Mouse (Mus musculus) hindbrain, embryonic 11.5 days (tissue): ENCODE data around the gene Lhfp. TPM values are rescaled to one million over a fixed set of nuclear protein-coding genes. Genes with fewer than 3 reads are reported as not detected.

ENCODE experiments used
- ATAC-seq: fragments of 200-750 bp; cut with Nextera tagmentation; 2 replicates; pipeline ENCODE4 v1.8.0; 2017; ENCODE audit warnings: mild to moderate bottlenecking, moderate TSS enrichment, moderate library complexity; ENCODE audit not compliant: low FRiP score
- DNase-seq: peaks from one replicate; pipeline ENCODE4 v3.0.0-alpha.2; 2015; ENCODE audit warnings: low spot score
- H3K27ac ChIP-seq: fragments of 300-500 bp; sonication (generic); 2 replicates; pipeline ENCODE4 v1.5.1; 2014; ENCODE audit warnings: mild to moderate bottlenecking, low read depth, low read length
- H3K27me3 ChIP-seq: fragments of 300-500 bp; sonication (generic); 2 replicates; pipeline ENCODE4 v1.6.1; 2014; ENCODE audit warnings: mild to moderate bottlenecking, low read length, moderate library complexity, mixed read lengths; ENCODE audit not compliant: control insufficient read depth, insufficient read depth
- H3K36me3 ChIP-seq: fragments of 300-500 bp; sonication (generic); 2 replicates; pipeline ENCODE4 v1.6.1; 2014; ENCODE audit warnings: mild to moderate bottlenecking, low read length, moderate library complexity, mixed read lengths; ENCODE audit not compliant: control insufficient read depth, insufficient read depth
- H3K4me1 ChIP-seq: fragments of 300-500 bp; sonication (generic); replicated peaks from 2 replicates; pipeline ENCODE4 v1.6.1; 2014; ENCODE audit warnings: low read length, mixed read lengths; ENCODE audit not compliant: control insufficient read depth, insufficient read depth
- H3K4me2 ChIP-seq: fragments of 300-500 bp; sonication (generic); replicated peaks from 2 replicates; pipeline ENCODE4 v1.6.1; 2014; ENCODE audit warnings: mild to moderate bottlenecking, low read depth, low read length
- H3K4me3 ChIP-seq: fragments of 300-500 bp; sonication (generic); 2 replicates; pipeline ENCODE4 v1.5.1; 2014; ENCODE audit warnings: low read depth, low read length
- H3K9ac ChIP-seq: fragments of 300-500 bp; sonication (generic); 2 replicates; pipeline ENCODE4 v1.6.1; 2014; ENCODE audit warnings: low read depth, low read length
- H3K9me3 ChIP-seq: fragments of 300-500 bp; sonication (generic); 2 replicates; pipeline ENCODE4 v1.6.1; 2016; ENCODE audit warnings: low read length; ENCODE audit not compliant: control insufficient read depth
- whole genome bisulfite sequencing: fragments of 180-500 bp; shearing (Covaris S2); extraction: QIAGEN DNeasy Blood & Tissue Kit; methylation state at CpG from one replicate; pipeline ENCODE4 v1.1.7; 2014; 5-methylcytosine and 5-hydroxymethylcytosine counted together
- polyA plus RNA-seq: library from polyadenylated mRNA; unstranded; fragments of >200 nt; fragmentation: Nextera tagmentation; extraction: Ambion mirVana; gene quantifications from 2 replicates; pipeline ENCODE4 v1.2.1, GENCODE M21; 2014

Lhfp gene
- polyA plus RNA-seq, 1 experiment from 2014 or later = 45.2 TPM

DNA sequence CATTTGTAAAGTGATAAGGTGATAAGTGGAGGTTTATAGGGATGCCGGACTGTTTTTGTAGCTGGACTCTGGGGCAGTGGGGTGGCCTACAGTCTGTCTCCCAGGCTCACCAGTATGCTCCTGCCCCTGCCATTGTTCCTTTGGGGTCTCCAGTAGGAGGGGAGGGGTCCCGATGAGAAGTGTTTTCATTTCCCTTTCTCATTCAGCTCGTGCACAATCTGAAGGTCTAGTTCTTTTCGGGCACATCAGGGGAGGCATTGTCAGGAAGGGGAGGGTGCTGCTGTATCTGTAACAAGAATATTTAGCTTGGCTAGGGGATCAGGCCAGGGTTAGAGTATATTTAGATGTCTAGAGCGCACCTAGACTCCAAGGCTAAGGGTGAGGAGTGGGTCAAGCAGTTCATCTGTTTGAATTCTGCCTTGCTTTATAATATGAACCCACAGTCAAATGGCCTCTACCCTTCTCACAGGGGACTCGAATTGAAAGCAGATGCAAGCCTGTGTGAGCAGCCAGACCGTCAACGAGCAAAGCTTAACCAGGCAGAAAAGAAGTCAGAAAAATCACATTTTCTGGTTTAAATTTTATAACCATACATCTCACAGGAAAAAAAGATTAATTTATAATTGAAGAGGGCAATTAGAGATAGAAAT lies 46.0 kb downstream of the Lhfp start:
- Histone ChIP-seq H3K4me2 (no peak overlapping the region), H3K4me1 (no peaks in the 10 kb centered on the region), H3K9me3 (no peaks in the 10 kb centered on the region), H3K27me3 (no peaks in the 10 kb centered on the region), H3K27ac (no peak overlapping the region), H3K36me3 (no peaks in the 10 kb centered on the region), H3K9ac (no peak overlapping the region), H3K4me3 (no peak overlapping the region)
- DNase-seq (no peak), ATAC-seq (no peak)
- WGBS = 48% methylated on average over 8 of the region's 8 CpGs

DNA sequence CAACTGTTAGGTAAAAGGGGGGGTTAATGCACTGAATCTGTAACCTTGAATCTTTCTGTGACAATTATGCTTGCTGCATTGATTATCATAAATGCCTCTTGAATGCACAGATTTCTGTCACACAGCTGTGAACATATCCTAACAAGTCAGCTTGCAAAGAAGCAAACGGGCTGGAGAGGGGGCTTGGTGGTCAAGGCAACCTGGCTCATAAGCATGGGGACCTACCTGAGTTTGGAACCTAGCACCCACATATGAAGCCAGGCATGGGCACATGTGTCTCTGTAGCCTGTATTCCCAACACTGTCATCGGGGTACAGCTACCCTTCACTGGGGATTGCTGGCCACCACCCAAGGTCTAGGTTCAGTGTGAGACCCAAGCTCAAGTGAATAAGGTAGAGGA lies 48.6 kb downstream of the Lhfp start:
- no peaks in the 10 kb centered on the region for H3K9me3 ChIP-seq
- DNase-seq = no peak
- ATAC-seq = no peak
- H3K36me3 ChIP-seq = no peaks in the 10 kb centered on the region
- no peak overlapping the region for H3K27ac ChIP-seq
- no peak overlapping the region for H3K4me3 ChIP-seq
- no peaks in the 10 kb centered on the region for H3K4me1 ChIP-seq
- H3K9ac ChIP-seq = no peak overlapping the region
- H3K27me3 ChIP-seq = no peaks in the 10 kb centered on the region
- 88% methylated on average over 2 of the region's 2 CpGs for WGBS
- no peak overlapping the region for H3K4me2 ChIP-seq

GRCm38 (mm10) chr3:53100210-53100609 lies 58.9 kb downstream of the Lhfp start:
- no peak for DNase-seq
- no peak overlapping the region for H3K4me3 ChIP-seq

DNA sequence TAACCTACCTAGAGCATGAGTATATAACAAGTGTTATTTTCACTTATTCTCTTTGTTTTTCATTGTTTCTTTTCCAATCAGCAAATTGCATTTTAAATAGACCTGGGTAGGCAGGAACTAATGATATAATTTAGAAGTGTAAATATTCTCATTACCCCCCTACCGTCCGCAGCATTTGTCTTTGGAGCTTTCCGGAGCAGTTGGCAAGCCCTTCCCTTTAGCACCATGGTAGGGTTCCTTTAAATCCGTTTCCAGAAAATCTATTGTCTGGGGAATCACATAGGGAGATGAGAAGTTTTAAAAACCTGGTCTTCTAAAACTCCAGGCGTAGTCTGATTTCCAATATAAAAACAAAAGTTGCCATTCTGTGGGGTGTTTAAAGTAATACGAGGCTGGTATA lies 59.5 kb downstream of the Lhfp start:
- Histone ChIP-seq H3K36me3 (no peaks in the 10 kb centered on the region), H3K4me1 (peaks cover 7% of the 10 kb centered on the region), H3K4me2 (no peak overlapping the region), H3K9me3 (no peaks in the 10 kb centered on the region), H3K9ac (no peak overlapping the region), H3K4me3 (no peak overlapping the region), H3K27me3 (no peaks in the 10 kb centered on the region), H3K27ac (no peak overlapping the region)
- WGBS = 64% methylated on average over 6 of the region's 6 CpGs
- no peak for DNase-seq
- ATAC-seq = no peak

More at GRCm38 (mm10) chr3:53100210-53100609, 58.9 kb downstream of the Lhfp start:
- Histone ChIP-seq H3K4me1 (peaks cover 7% of the 10 kb centered on the region), H3K4me2 (no peak overlapping the region), H3K9ac (no peak overlapping the region), H3K36me3 (no peaks in the 10 kb centered on the region), H3K27ac (no peak overlapping the region), H3K9me3 (no peaks in the 10 kb centered on the region), H3K27me3 (no peaks in the 10 kb centered on the region)
- ATAC-seq = no peak
- WGBS = 94% methylated on average over 3 of the region's 3 CpGs

- Histone ChIP-seq H3K9ac (no peak overlapping the region), H3K27me3 (no peaks in the 10 kb centered on the region), H3K9me3 (no peaks in the 10 kb centered on the region), H3K4me3 (no peak overlapping the region), H3K4me2 (no peak overlapping the region), H3K27ac (no peak overlapping the region), H3K36me3 (no peaks in the 10 kb centered on the region), H3K4me1 (peaks cover 7% of the 10 kb centered on the region)
- DNase-seq (no peak), ATAC-seq (no peak)
- WGBS = 68% methylated on average over 6 of the region's 6 CpGs
Observed at GRCm38 (mm10) chr3:53101711-53102110, 60.4 kb downstream of the Lhfp start.

DNA sequence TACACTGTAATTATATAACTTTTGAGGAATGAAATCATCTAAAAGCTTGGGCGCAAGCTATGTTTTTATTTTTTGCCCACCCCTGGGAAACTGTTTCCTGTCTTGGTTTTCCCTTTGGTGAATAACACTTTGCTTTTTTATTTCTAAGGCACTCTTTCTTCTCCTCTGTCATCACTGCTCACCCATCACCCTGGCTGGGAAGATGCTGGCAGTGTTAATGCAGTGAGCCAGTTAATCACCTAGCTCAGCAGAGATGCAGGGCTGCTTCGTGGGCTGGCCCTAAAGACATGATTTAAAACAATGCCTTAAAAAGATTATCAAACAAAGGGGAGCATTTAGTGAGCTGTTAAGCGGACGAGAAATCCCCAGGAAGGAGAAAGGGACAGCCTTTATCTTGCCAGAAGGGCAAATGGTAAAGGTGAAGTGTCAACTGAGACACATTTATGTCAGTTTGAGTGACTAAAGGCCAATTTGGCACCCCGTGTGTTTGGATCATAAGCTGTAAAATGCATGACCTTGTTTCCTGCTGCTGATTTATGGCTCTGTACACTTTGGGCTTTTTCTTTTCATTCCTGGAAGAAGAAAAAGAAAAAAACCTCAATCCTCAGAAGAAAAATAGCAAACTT lies 60.9 kb downstream of the Lhfp start:
- H3K9me3 ChIP-seq = no peaks in the 10 kb centered on the region
- no peaks in the 10 kb centered on the region for H3K27me3 ChIP-seq
- DNase-seq (no peak), ATAC-seq (no peak)
- H3K4me1 ChIP-seq = peaks cover 7% of the 10 kb centered on the region
- no peak overlapping the region for H3K9ac ChIP-seq
- H3K4me3 ChIP-seq = no peak overlapping the region
- H3K36me3 ChIP-seq = no peaks in the 10 kb centered on the region
- H3K4me2 ChIP-seq = no peak overlapping the region
- no peak overlapping the region for H3K27ac ChIP-seq
- 18% methylated on average over 5 of the region's 5 CpGs for WGBS

- DNase-seq (no peak), ATAC-seq (no peak)
- peaks cover 7% of the 10 kb centered on the region for H3K4me1 ChIP-seq
- no peak overlapping the region for H3K9ac ChIP-seq
- no peak overlapping the region for H3K4me2 ChIP-seq
- no peaks in the 10 kb centered on the region for H3K36me3 ChIP-seq
- H3K4me3 ChIP-seq = no peak overlapping the region
- H3K27me3 ChIP-seq = no peaks in the 10 kb centered on the region
- 46% methylated on average over 12 of the region's 12 CpGs for WGBS
- no peaks in the 10 kb centered on the region for H3K9me3 ChIP-seq
- no peak overlapping the region for H3K27ac ChIP-seq
Observed at GRCm38 (mm10) chr3:53102757-53103153, 61.4 kb downstream of the Lhfp start.

GRCm38 (mm10) chr3:53108594-53109373 lies 67.5 kb downstream of the Lhfp start:
- 61% methylated on average over 11 of the region's 11 CpGs for WGBS
- no peaks in the 10 kb centered on the region for H3K27me3 ChIP-seq
- no peak overlapping the region for H3K27ac ChIP-seq
- H3K9ac ChIP-seq = no peak overlapping the region
- no peaks in the 10 kb centered on the region for H3K36me3 ChIP-seq
- no peak overlapping the region for H3K4me2 ChIP-seq
- no peaks in the 10 kb centered on the region for H3K9me3 ChIP-seq
- ATAC-seq (no peak), DNase-seq (no peak)
- H3K4me1 ChIP-seq = no peaks in the 10 kb centered on the region
- no peak overlapping the region for H3K4me3 ChIP-seq
